Mouse (Mus musculus) heart, embryonic 12.5 days (tissue): ENCODE data around the gene Scfd2. TPM values are rescaled to one million over a fixed set of nuclear protein-coding genes. Genes with fewer than 3 reads are reported as not detected.

Source experiments
- ATAC-seq: fragments of 200-750 bp; cut with Nextera tagmentation; 2 replicates; pipeline ENCODE4 v1.8.0; 2017; ENCODE audit warnings: moderate TSS enrichment, moderate library complexity; ENCODE audit not compliant: insufficient number of reproducible peaks, low FRiP score
- H3K27ac ChIP-seq: fragments of 300-500 bp; sonication (generic); 2 replicates; pipeline ENCODE4 v1.5.1; 2016; ENCODE audit warnings: mild to moderate bottlenecking, moderate library complexity; ENCODE audit not compliant: poor library complexity, severe bottlenecking
- H3K27me3 ChIP-seq: fragments of 300-500 bp; sonication (generic); replicated peaks from 2 replicates; pipeline ENCODE4 v1.6.1; 2016; ENCODE audit warnings: mild to moderate bottlenecking, moderate library complexity
- H3K36me3 ChIP-seq: fragments of 300-500 bp; sonication (generic); 2 replicates; pipeline ENCODE4 v1.6.1; 2016; ENCODE audit warnings: mild to moderate bottlenecking, moderate library complexity
- H3K4me1 ChIP-seq: fragments of 300-500 bp; sonication (generic); replicated peaks from 2 replicates; pipeline ENCODE4 v1.6.1; 2016; ENCODE audit warnings: mild to moderate bottlenecking
- H3K4me2 ChIP-seq: fragments of 300-500 bp; sonication (generic); 2 replicates; pipeline ENCODE4 v1.6.1; 2016; ENCODE audit warnings: mild to moderate bottlenecking, moderate library complexity
- H3K4me3 ChIP-seq: fragments of 300-500 bp; sonication (generic); 2 replicates; pipeline ENCODE4 v1.5.1; 2016; ENCODE audit warnings: mild to moderate bottlenecking
- H3K9ac ChIP-seq: fragments of 300-500 bp; sonication (generic); 2 replicates; pipeline ENCODE4 v1.6.1; 2016; ENCODE audit warnings: mild to moderate bottlenecking, moderate library complexity
- H3K9me3 ChIP-seq: fragments of 300-500 bp; sonication (generic); replicated peaks from 2 replicates; pipeline ENCODE4 v1.6.1; 2016; ENCODE audit warnings: mild to moderate bottlenecking, moderate library complexity
- WGBS: fragments of 180-500 bp; shearing (Covaris S2); methylation state at CpG from one replicate; pipeline ENCODE4 v1.1.7; 2016; 5-methylcytosine and 5-hydroxymethylcytosine counted together
- polyA plus RNA-seq: library from polyadenylated mRNA; unstranded; fragments of >200 nt; fragmentation: Nextera tagmentation; extraction: Ambion mirVana; gene quantifications from 2 replicates; pipeline ENCODE4 v1.2.1, GENCODE M21; 2016

Gene Scfd2
- polyA plus RNA-seq, 1 experiment from 2014 or later: 13.6 TPM

DNA sequence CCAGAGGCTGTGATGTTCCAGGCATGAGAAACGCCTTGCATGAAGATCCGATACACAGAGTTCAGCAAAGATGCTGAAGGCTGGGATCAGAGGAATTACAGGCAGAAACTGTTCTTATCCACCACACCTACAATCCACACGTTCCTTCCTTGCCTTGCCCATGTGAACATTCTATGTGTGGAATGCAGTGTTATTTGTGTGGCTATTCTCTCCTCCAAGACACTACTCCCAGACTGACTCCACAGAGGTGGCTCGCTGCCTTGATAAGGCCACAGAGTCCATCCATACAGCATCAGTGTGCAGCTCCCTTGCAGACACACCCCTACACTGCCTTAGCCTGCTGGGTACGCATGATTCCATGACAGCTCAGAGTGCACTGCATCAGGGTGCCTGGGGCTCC lies 221.5 kb downstream of the Scfd2 start:
- 51% methylated on average over 5 of the region's 5 CpGs for WGBS

GRCm38 (mm10) chr5:74307242-74307641 lies 224.3 kb downstream of the Scfd2 start:
- H3K27ac ChIP-seq: no peak overlapping the region
- H3K9ac ChIP-seq: no peak overlapping the region
- no peak for ATAC-seq
- H3K9me3 ChIP-seq: no peaks in the 10 kb centered on the region
- no peaks in the 10 kb centered on the region for H3K27me3 ChIP-seq
- H3K36me3 ChIP-seq: no peaks in the 10 kb centered on the region
- peaks cover 13% of the 10 kb centered on the region for H3K4me1 ChIP-seq
- no peak overlapping the region for H3K4me2 ChIP-seq
- 75% methylated on average over 5 of the region's 5 CpGs for WGBS
- H3K4me3 ChIP-seq: no peak overlapping the region

More for the DNA sequence above, 221.5 kb downstream of the Scfd2 start:
- Histone ChIP-seq H3K4me3 (no peak overlapping the region), H3K9me3 (no peaks in the 10 kb centered on the region), H3K36me3 (no peaks in the 10 kb centered on the region), H3K9ac (no peak overlapping the region), H3K27ac (no peak overlapping the region), H3K4me1 (peaks cover 10% of the 10 kb centered on the region), H3K27me3 (no peaks in the 10 kb centered on the region), H3K4me2 (no peak overlapping the region)
- no peak for ATAC-seq

DNA sequence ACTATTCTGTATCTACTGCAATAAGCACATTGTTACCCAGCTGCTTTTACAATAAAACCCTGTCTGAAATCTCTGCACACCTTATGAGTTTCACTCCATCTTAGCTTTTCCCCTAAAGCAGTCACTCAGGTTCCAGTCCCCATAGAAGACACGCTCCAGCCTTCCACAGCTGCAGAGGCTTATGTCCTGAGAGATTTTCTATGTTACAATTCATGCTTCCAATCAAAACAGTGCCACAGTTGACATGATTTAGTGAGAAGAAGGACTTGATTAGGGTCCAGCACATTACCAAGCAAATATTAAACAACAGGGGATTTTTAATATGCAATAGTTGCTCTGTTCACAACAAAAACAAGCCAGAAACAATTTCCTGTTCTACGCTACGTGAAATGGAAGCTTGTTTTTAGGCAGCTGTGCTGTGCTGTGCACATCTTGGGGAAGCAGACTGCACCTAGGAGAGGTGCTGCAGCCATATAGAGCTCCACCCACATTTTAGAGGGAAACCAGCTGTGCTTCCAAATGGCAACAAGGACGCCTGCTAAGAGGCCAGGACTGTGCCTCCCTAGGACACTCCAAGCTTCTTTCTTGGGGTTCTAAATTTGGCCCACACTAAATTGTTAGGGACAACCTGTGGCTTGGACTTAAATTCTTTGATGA lies 225.9 kb downstream of the Scfd2 start:
- Histone ChIP-seq H3K27me3 (no peaks in the 10 kb centered on the region), H3K27ac (no peak overlapping the region), H3K9me3 (no peaks in the 10 kb centered on the region), H3K36me3 (no peaks in the 10 kb centered on the region), H3K9ac (no peak overlapping the region), H3K4me2 (no peak overlapping the region), H3K4me3 (no peak overlapping the region), H3K4me1 (peaks cover 25% of the 10 kb centered on the region)
- no peak for ATAC-seq
- 74% methylated on average over 4 of the region's 4 CpGs for WGBS

DNA sequence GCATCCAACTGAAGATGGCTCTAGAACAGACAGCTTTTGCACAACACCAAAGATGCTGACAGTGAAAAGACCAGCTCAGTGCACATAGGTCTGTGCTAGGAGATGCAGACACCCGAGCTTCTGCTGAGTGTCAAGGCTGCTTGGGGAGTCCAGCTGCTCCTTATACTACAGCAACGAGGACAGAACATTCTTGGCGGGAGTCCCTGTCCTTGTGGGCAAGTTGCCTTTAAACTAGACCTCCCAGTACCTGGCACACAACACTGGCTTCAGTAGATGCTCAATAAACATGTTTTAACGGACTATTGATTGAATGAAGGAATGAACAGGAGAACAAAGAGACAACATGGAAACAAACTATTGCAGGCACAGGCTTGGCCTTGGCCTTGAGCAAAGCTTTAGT lies 226.8 kb downstream of the Scfd2 start:
- ATAC-seq: no peak
- Histone ChIP-seq H3K27me3 (no peaks in the 10 kb centered on the region), H3K4me1 (peaks cover 29% of the 10 kb centered on the region), H3K36me3 (no peaks in the 10 kb centered on the region), H3K27ac (no peak overlapping the region), H3K9ac (no peak overlapping the region), H3K4me3 (no peak overlapping the region), H3K9me3 (no peaks in the 10 kb centered on the region), H3K4me2 (no peak overlapping the region)
- WGBS: 57% methylated on average over 4 of the region's 4 CpGs

DNA sequence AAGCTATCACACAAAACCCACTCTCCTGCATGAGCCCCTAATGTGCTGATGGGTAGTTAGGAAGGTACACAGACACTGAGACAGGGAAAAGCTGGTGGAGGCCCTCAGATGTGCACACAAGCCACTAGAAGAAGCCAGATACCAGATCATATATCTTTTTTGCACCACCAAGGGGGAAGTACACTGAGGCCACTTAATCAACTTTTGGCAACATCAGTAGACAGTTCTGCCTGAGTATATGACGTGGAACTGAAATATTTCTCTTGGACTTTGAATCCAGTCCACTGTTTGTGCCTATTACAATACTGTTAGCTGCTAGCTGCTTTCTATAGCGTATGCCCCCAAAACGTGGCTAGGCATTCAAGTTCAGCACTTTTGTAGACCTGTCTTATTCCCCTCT lies 229.2 kb downstream of the Scfd2 start:
- no peaks in the 10 kb centered on the region for H3K36me3 ChIP-seq
- WGBS: 77% methylated on average over 3 of the region's 3 CpGs
- peak overlapping the region; percentile 61; the same call in 1 of the 2 replicates for H3K27ac ChIP-seq
- H3K9ac ChIP-seq: no peak overlapping the region
- H3K27me3 ChIP-seq: no peaks in the 10 kb centered on the region
- H3K9me3 ChIP-seq: no peaks in the 10 kb centered on the region
- H3K4me2 ChIP-seq: no peak overlapping the region
- peaks cover 40% of the 10 kb centered on the region for H3K4me1 ChIP-seq
- no peak for ATAC-seq
- H3K4me3 ChIP-seq: no peak overlapping the region

GRCm38 (mm10) chr5:74301443-74301842 lies 230.1 kb downstream of the Scfd2 start:
- H3K27me3 ChIP-seq: no peaks in the 10 kb centered on the region
- WGBS: 95% methylated on average over 2 of the region's 2 CpGs
- H3K4me1 ChIP-seq: peaks cover 43% of the 10 kb centered on the region
- H3K27ac ChIP-seq: peak overlapping the region; percentile 61
- no peak overlapping the region for H3K9ac ChIP-seq
- H3K4me2 ChIP-seq: no peak overlapping the region
- no peaks in the 10 kb centered on the region for H3K36me3 ChIP-seq
- no peaks in the 10 kb centered on the region for H3K9me3 ChIP-seq
- no peak for ATAC-seq
- H3K4me3 ChIP-seq: no peak overlapping the region

DNA sequence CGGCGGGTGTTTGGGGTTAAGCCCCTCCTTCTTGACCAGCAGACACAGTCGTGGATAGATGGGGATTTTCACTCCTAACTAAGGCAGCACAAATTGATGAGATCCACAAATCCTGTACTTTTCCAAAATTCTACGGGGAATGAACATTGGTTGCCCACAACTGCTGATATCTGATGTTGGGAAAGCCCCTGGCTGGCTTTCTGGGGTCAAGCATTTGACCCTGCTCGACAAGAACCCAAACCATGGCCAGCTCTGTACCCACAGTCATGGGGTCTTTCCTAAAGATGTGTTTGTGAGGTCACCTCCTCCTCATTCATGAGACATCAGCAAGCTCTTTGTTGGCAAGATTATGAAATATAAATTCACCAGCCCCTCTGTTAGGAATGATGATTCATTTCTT lies 230.6 kb downstream of the Scfd2 start:
- Histone ChIP-seq H3K4me3 (no peak overlapping the region), H3K4me1 (peaks cover 48% of the 10 kb centered on the region), H3K27me3 (no peaks in the 10 kb centered on the region), H3K27ac (peak overlapping the region; percentile 90), H3K36me3 (no peaks in the 10 kb centered on the region), H3K4me2 (no peak overlapping the region), H3K9ac (no peak overlapping the region), H3K9me3 (no peaks in the 10 kb centered on the region)
- ATAC-seq: no peak
- WGBS: 51% methylated on average over 5 of the region's 5 CpGs

- Histone ChIP-seq H3K4me1 (peaks cover 49% of the 10 kb centered on the region), H3K4me3 (no peak overlapping the region), H3K4me2 (peak overlapping the region; percentile 2; the same call in 1 of the 2 replicates), H3K27me3 (no peaks in the 10 kb centered on the region), H3K9ac (peak overlapping the region; percentile 22; the same call in 1 of the 2 replicates), H3K27ac (peak overlapping the region; percentile 90), H3K36me3 (no peaks in the 10 kb centered on the region), H3K9me3 (no peaks in the 10 kb centered on the region)
- peak; percentile 83 for ATAC-seq
- WGBS: 10% methylated on average over 4 of the region's 4 CpGs
Observed at GRCm38 (mm10) chr5:74300140-74300539, 231.4 kb downstream of the Scfd2 start.

- H3K27ac ChIP-seq: no peak overlapping the region
- no peaks in the 10 kb centered on the region for H3K27me3 ChIP-seq
- ATAC-seq: no peak
- H3K9me3 ChIP-seq: no peaks in the 10 kb centered on the region
- no peak overlapping the region for H3K4me3 ChIP-seq
- peaks cover 56% of the 10 kb centered on the region for H3K4me1 ChIP-seq
- H3K4me2 ChIP-seq: no peak overlapping the region
- no peaks in the 10 kb centered on the region for H3K36me3 ChIP-seq
- H3K9ac ChIP-seq: no peak overlapping the region
- WGBS: 78% methylated on average over 5 of the region's 5 CpGs
Observed at GRCm38 (mm10) chr5:74297113-74297512, 234.4 kb downstream of the Scfd2 start.

DNA sequence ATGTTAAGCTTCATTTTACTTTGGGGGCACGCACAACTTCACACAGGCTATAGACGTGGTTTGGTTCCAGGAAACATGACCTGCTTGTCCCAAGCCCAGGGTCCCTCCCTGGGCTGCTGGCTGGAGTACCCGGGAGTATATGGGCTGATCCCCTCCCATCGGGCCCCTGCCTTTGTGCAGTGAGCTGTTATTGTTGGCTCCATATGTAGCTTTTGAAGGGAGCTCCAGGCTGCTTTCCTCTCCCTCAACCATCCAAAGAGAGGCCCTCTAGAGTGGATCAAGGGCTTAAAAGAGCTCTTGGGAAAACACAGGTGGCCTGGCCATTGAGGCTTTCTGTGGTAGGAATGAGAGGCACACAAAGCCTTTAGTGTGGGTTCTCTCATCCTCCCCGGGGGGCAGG lies 235.5 kb downstream of the Scfd2 start:
- Histone ChIP-seq H3K27me3 (no peaks in the 10 kb centered on the region), H3K36me3 (no peaks in the 10 kb centered on the region), H3K4me3 (no peak overlapping the region), H3K27ac (no peak overlapping the region), H3K4me2 (no peak overlapping the region), H3K4me1 (peaks cover 55% of the 10 kb centered on the region), H3K9ac (no peak overlapping the region), H3K9me3 (no peaks in the 10 kb centered on the region)
- no peak for ATAC-seq
- WGBS: 51% methylated on average over 5 of the region's 5 CpGs

- no peak overlapping the region for H3K9ac ChIP-seq
- H3K27me3 ChIP-seq: no peaks in the 10 kb centered on the region
- H3K27ac ChIP-seq: no peak overlapping the region
- H3K9me3 ChIP-seq: no peaks in the 10 kb centered on the region
- peaks cover 31% of the 10 kb centered on the region for H3K4me1 ChIP-seq
- no peak for ATAC-seq
- H3K4me3 ChIP-seq: no peak overlapping the region
- H3K36me3 ChIP-seq: no peaks in the 10 kb centered on the region
- WGBS: 67% methylated on average over 5 of the region's 5 CpGs
- H3K4me2 ChIP-seq: no peak overlapping the region
Observed at GRCm38 (mm10) chr5:74293513-74293912, 238.0 kb downstream of the Scfd2 start.

DNA sequence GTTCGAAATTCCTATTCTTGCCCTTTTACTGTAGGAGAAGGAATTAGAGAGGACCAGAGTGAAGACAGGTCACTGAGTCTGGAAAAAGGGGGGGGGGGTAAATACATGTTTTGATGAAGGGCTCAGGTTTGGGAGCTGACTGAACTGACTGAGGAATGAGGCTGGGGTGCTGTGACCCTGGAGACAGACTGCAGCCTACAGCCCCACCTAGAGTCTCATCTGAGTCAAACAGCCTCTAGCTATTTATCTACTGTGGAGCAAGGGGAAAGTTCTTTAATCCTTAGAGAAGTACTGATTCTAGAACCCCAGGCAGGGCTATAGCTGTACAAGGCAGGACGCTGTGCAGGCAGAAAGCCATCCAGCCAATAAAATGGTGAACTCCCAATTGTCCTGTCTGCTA lies 239.5 kb downstream of the Scfd2 start:
- H3K4me1 ChIP-seq: peaks cover 36% of the 10 kb centered on the region
- no peaks in the 10 kb centered on the region for H3K9me3 ChIP-seq
- ATAC-seq: no peak
- no peak overlapping the region for H3K4me3 ChIP-seq
- H3K4me2 ChIP-seq: no peak overlapping the region
- 0 out of 2 replicates have a peak overlapping the region, but pooled peaks have one; percentile 6 for H3K27ac ChIP-seq
- no peak overlapping the region for H3K9ac ChIP-seq
- H3K36me3 ChIP-seq: no peaks in the 10 kb centered on the region
- H3K27me3 ChIP-seq: no peaks in the 10 kb centered on the region
- 81% methylated on average over 2 of the region's 2 CpGs for WGBS
